Mouse (Mus musculus) intestine, embryonic 15.5 days (tissue): Measurements from ENCODE around the gene Dok1. TPM values are rescaled to one million over a fixed set of nuclear protein-coding genes. Genes with fewer than 3 reads are reported as not detected.
A peak's percentile ranks its signal among the peaks of the same experiment; 100 is the strongest.

Source experiments
- ATAC-seq: fragments of 200-750 bp; cut with Nextera tagmentation; 2 replicates; pipeline ENCODE4 v1.8.0; 2017; ENCODE audit warnings: moderate TSS enrichment, moderate library complexity
- H3K27ac ChIP-seq: fragments of 300-500 bp; sonication (generic); 2 replicates; pipeline ENCODE4 v1.5.1; 2015; ENCODE audit warnings: mild to moderate bottlenecking, inconsistent platforms
- H3K27me3 ChIP-seq: fragments of 300-500 bp; sonication (generic); replicated peaks from 2 replicates; pipeline ENCODE4 v1.6.1; 2015; ENCODE audit warnings: inconsistent platforms
- H3K36me3 ChIP-seq: fragments of 300-500 bp; sonication (generic); 2 replicates; pipeline ENCODE4 v1.6.1; 2015; ENCODE audit warnings: inconsistent platforms
- H3K4me1 ChIP-seq: fragments of 300-500 bp; sonication (generic); replicated peaks from 2 replicates; pipeline ENCODE4 v1.6.1; 2015; ENCODE audit warnings: inconsistent platforms
- H3K4me2 ChIP-seq: fragments of 300-500 bp; sonication (generic); replicated peaks from 2 replicates; pipeline ENCODE4 v1.6.1; 2015; ENCODE audit warnings: mild to moderate bottlenecking, inconsistent platforms
- H3K4me3 ChIP-seq: fragments of 300-500 bp; sonication (generic); replicated peaks from 2 replicates; pipeline ENCODE4 v1.5.1; 2015; ENCODE audit warnings: inconsistent platforms
- H3K9ac ChIP-seq: fragments of 300-500 bp; sonication (generic); 2 replicates; pipeline ENCODE4 v1.6.1; 2015; ENCODE audit warnings: inconsistent platforms
- H3K9me3 ChIP-seq: fragments of 300-500 bp; sonication (generic); 2 replicates; pipeline ENCODE4 v1.6.1; 2016; ENCODE audit warnings: inconsistent platforms
- WGBS: fragments of 180-500 bp; shearing (Covaris S2); methylation state at CpG from one replicate; pipeline ENCODE4 v1.1.7; 2015; 5-methylcytosine and 5-hydroxymethylcytosine counted together
- polyA plus RNA-seq: library from polyadenylated mRNA; unstranded; fragments of >200 nt; fragmentation: Nextera tagmentation; extraction: Ambion mirVana; gene quantifications from 2 replicates; pipeline ENCODE4 v1.2.1, GENCODE M21; 2015

Gene Dok1
- polyA plus RNA-seq, 1 experiment from 2014 or later, result 9.8 TPM

DNA sequence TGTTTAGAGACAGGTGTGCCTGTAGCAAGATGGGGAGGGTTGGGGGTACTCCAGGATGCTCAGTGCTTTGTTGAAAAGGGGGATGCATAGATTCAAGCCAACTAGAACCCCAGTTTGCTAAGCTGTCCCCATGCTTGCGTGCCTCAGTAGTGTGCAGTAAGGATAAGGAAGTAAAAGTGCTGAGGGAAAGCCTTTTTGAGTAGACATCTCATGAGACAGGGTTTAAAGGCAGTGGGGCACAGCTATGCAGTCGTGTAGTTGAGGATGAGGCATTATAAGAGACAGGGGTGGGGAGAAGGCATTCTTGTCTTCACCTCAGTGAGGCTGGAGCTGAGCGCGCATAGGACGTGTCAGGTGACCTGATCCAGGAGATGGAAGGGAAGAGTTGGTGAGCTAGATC is 7.3 kb upstream of the Dok1 start:
- peaks cover 9% of the 10 kb centered on the region; the same call in 1 of the 2 replicates for H3K4me1 ChIP-seq
- no peak overlapping the region for H3K4me3 ChIP-seq
- H3K9ac ChIP-seq, result no peak overlapping the region
- no peaks in the 10 kb centered on the region for H3K36me3 ChIP-seq
- H3K27me3 ChIP-seq, result no peaks in the 10 kb centered on the region
- H3K27ac ChIP-seq, result no peak overlapping the region
- ATAC-seq, result no peak
- H3K4me2 ChIP-seq, result no peak overlapping the region
- no peaks in the 10 kb centered on the region for H3K9me3 ChIP-seq
- 74% methylated on average over 5 of the region's 5 CpGs for WGBS

DNA sequence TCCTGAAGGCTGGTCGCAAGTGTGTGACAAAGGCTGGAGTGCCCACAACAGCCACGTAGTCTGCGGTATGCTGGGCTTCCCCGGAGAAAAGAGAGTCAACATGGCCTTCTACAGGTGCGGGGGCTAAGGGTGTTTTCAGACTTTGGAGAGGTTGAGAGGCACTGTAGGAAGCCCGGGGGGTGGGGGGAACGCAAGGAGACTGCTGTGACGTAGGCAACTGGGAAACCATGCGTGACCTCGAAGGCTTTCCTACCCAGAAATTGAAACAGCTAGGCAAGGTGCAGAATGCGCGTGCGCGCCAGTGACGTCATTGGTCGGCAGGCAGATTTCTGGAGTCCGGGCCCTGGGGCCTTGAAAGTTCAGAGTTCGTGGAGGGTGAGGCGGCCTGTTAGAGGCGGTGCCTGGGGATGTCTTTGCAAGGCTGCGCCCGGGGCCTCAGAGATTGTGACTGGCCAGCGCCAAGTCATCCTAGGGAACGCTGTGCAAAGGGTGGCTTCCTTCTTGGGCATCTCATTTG is 5.3 kb upstream of the Dok1 start:
- no peak overlapping the region for H3K27ac ChIP-seq
- H3K9ac ChIP-seq, result no peak overlapping the region
- peak; percentile 91 for ATAC-seq
- WGBS, result 10% methylated on average over 24 of the region's 24 CpGs
- peak overlapping the region; percentile 60 for H3K4me2 ChIP-seq
- H3K9me3 ChIP-seq, result no peaks in the 10 kb centered on the region
- no peaks in the 10 kb centered on the region for H3K27me3 ChIP-seq
- peaks cover 19% of the 10 kb centered on the region for H3K4me1 ChIP-seq
- no peaks in the 10 kb centered on the region for H3K36me3 ChIP-seq
- H3K4me3 ChIP-seq, result peak overlapping the region; percentile 21

GRCm38 (mm10) chr6:83037188-83037587 is 3.9 kb upstream of the Dok1 start:
- Histone ChIP-seq H3K4me2 (no peak overlapping the region), H3K9ac (no peak overlapping the region), H3K4me3 (no peak overlapping the region), H3K4me1 (peaks cover 24% of the 10 kb centered on the region), H3K36me3 (no peaks in the 10 kb centered on the region), H3K27me3 (no peaks in the 10 kb centered on the region), H3K27ac (no peak overlapping the region), H3K9me3 (no peaks in the 10 kb centered on the region)
- 79% methylated on average over 8 of the region's 8 CpGs for WGBS
- ATAC-seq, result no peak

- Histone ChIP-seq H3K4me3 (peak overlapping the region; percentile 66), H3K4me2 (peak overlapping the region; percentile 90), H3K9me3 (no peaks in the 10 kb centered on the region), H3K9ac (peak overlapping the region; percentile 30; the same call in 1 of the 2 replicates), H3K27ac (peak overlapping the region; percentile 88; the same call in 1 of the 2 replicates), H3K36me3 (0 out of 2 replicates have a peak, but pooled peaks cover 3% of the 10 kb centered on the region), H3K27me3 (peaks cover 8% of the 10 kb centered on the region), H3K4me1 (peaks cover 26% of the 10 kb centered on the region)
- 23% methylated on average over 5 of the region's 5 CpGs for WGBS
- ATAC-seq, result no peak
Measured at GRCm38 (mm10) chr6:83034463-83035055, 1.3 kb upstream of the Dok1 start.

GRCm38 (mm10) chr6:83032769-83033191 is 491 bp downstream of the Dok1 start:
- Histone ChIP-seq H3K27ac (peak overlapping the region; percentile 88), H3K4me1 (peaks cover 17% of the 10 kb centered on the region), H3K9ac (peak overlapping the region; percentile 68), H3K36me3 (0 out of 2 replicates have a peak, but pooled peaks cover 3% of the 10 kb centered on the region), H3K9me3 (no peaks in the 10 kb centered on the region), H3K4me2 (peak overlapping the region; percentile 90), H3K27me3 (peaks cover 9% of the 10 kb centered on the region), H3K4me3 (peak overlapping the region; percentile 66)
- peak; percentile 67 for ATAC-seq
- under 1% methylated on average over 31 of the region's 31 CpGs for WGBS

- 0 out of 2 replicates have a peak, but pooled peaks cover 3% of the 10 kb centered on the region for H3K36me3 ChIP-seq
- H3K4me1 ChIP-seq, result peaks cover 17% of the 10 kb centered on the region
- peak overlapping the region; percentile 68 for H3K9ac ChIP-seq
- ATAC-seq, result no peak
- peaks cover 9% of the 10 kb centered on the region for H3K27me3 ChIP-seq
- H3K4me3 ChIP-seq, result peak overlapping the region; percentile 66
- H3K9me3 ChIP-seq, result no peaks in the 10 kb centered on the region
- H3K4me2 ChIP-seq, result peak overlapping the region; percentile 90
- 39% methylated on average over 18 of the region's 18 CpGs for WGBS
- H3K27ac ChIP-seq, result no peak overlapping the region
Measured at GRCm38 (mm10) chr6:83031921-83032590, 1.2 kb downstream of the Dok1 start.

- ATAC-seq, result no peak
- Histone ChIP-seq H3K9ac (no peak overlapping the region), H3K4me2 (no peak overlapping the region), H3K4me3 (no peak overlapping the region), H3K9me3 (no peaks in the 10 kb centered on the region), H3K27me3 (peaks cover 9% of the 10 kb centered on the region), H3K4me1 (peaks cover 17% of the 10 kb centered on the region), H3K36me3 (0 out of 2 replicates have a peak, but pooled peaks cover 3% of the 10 kb centered on the region), H3K27ac (no peak overlapping the region)
- 81% methylated on average over 7 of the region's 7 CpGs for WGBS
Measured at GRCm38 (mm10) chr6:83031111-83031510, 2.2 kb downstream of the Dok1 start.

- Histone ChIP-seq H3K27ac (no peak overlapping the region), H3K9me3 (no peaks in the 10 kb centered on the region), H3K9ac (no peak overlapping the region), H3K4me2 (no peak overlapping the region), H3K4me3 (no peak overlapping the region), H3K4me1 (peaks cover 13% of the 10 kb centered on the region), H3K27me3 (peaks cover 9% of the 10 kb centered on the region), H3K36me3 (0 out of 2 replicates have a peak, but pooled peaks cover 3% of the 10 kb centered on the region)
- WGBS, result 48% methylated on average over 10 of the region's 10 CpGs
- ATAC-seq, result no peak
Measured at GRCm38 (mm10) chr6:83029777-83030176, 3.5 kb downstream of the Dok1 start.

DNA sequence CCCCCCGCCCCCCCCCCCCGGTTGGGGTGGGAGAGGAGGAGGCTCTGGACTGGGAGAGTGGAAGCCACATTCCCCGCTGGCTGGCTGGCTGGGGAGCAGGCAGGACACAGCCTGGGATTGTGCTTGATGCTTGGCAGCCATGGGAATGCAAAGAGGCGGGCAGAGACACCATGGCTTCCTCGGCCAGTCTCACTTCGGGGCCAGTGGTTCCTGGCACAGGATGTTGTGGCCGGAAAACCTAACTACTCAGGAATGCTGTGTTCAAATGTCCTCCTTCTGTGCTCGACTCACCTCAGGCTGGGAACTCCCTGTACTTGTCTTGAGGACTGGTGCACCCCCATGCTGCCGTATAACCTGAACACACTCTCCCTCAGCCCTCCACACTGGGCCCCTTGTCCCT is 5.6 kb downstream of the Dok1 start:
- H3K9me3 ChIP-seq, result no peaks in the 10 kb centered on the region
- no peak for ATAC-seq
- WGBS, result 50% methylated on average over 7 of the region's 9 CpGs

DNA sequence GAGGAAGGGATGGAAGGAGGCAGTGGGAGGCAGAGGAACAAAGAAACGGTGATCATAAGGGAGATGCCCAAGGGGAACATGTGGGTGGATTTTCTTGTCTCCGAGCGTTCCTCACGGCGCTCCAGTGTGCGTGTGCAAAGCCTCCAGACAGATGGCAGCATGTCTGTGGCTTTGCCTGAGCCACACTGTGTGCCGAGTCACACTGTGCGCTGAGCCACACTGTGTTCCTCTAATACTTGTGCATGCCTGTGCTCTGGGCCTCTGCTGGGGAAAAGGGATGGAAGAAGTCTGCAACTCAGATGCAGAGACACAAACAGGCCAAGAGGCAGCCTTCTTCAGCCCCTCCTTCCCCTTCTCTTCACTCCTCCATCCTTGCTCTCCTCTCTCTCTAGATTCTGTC is 6.0 kb downstream of the Dok1 start:
- H3K27ac ChIP-seq, result no peak overlapping the region

More for the DNA sequence above, 5.6 kb downstream of the Dok1 start:
- Histone ChIP-seq H3K9ac (no peak overlapping the region), H3K4me1 (peaks cover 7% of the 10 kb centered on the region; the same call in 1 of the 2 replicates), H3K36me3 (0 out of 2 replicates have a peak, but pooled peaks cover 3% of the 10 kb centered on the region), H3K27ac (no peak overlapping the region), H3K27me3 (peaks cover 9% of the 10 kb centered on the region), H3K4me2 (no peak overlapping the region), H3K4me3 (no peak overlapping the region)

DNA sequence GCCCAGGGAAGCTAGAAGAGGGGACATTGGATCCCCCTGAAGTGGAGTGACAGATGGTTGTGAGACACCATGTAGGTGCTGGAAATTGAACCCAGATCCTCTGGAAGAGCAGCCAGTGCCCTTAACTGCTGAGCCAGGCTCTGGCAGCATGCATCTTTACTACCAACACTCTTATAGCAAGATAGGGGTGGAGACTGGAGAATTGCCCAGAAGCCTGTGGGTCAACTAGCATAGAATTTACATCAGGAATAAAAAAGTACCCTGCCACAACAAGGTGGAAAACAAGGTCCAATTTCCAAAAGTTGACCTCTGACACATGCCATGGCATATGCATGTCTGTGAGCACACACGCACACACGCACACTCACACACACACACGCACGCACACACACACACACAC is 8.1 kb downstream of the Dok1 start:
- WGBS, result 88% methylated on average over 4 of the region's 4 CpGs
- Histone ChIP-seq H3K9me3 (no peaks in the 10 kb centered on the region), H3K4me2 (no peak overlapping the region)

More for the DNA sequence above, 6.0 kb downstream of the Dok1 start:
- Histone ChIP-seq H3K9ac (no peak overlapping the region), H3K36me3 (0 out of 2 replicates have a peak, but pooled peaks cover 3% of the 10 kb centered on the region), H3K4me3 (no peak overlapping the region), H3K27me3 (peaks cover 9% of the 10 kb centered on the region), H3K9me3 (no peaks in the 10 kb centered on the region), H3K4me2 (no peak overlapping the region), H3K4me1 (peaks cover 4% of the 10 kb centered on the region; the same call in 1 of the 2 replicates)
- WGBS, result 83% methylated on average over 8 of the region's 8 CpGs
- ATAC-seq, result no peak

GRCm38 (mm10) chr6:83024421-83024820 is 8.8 kb downstream of the Dok1 start:
- H3K4me3 ChIP-seq, result no peak overlapping the region
- H3K4me1 ChIP-seq, result no peaks in the 10 kb centered on the region
- no peak overlapping the region for H3K9ac ChIP-seq
- no peaks in the 10 kb centered on the region for H3K9me3 ChIP-seq
- no peak for ATAC-seq
- H3K27me3 ChIP-seq, result no peaks in the 10 kb centered on the region; the same call in 1 of the 2 replicates
- H3K27ac ChIP-seq, result no peak overlapping the region
- H3K36me3 ChIP-seq, result no peaks in the 10 kb centered on the region
- no peak overlapping the region for H3K4me2 ChIP-seq
- 68% methylated on average over 4 of the region's 4 CpGs for WGBS

More for the DNA sequence above, 8.1 kb downstream of the Dok1 start:
- ATAC-seq, result no peak
- H3K36me3 ChIP-seq, result no peaks in the 10 kb centered on the region
- no peak overlapping the region for H3K4me3 ChIP-seq
- no peak overlapping the region for H3K27ac ChIP-seq
- H3K27me3 ChIP-seq, result peaks cover 7% of the 10 kb centered on the region
- no peak overlapping the region for H3K9ac ChIP-seq
- no peaks in the 10 kb centered on the region for H3K4me1 ChIP-seq
